Mouse (Mus musculus) activated CD4-positive, CD25-positive, alpha-beta regulatory T cell, adult 4 months (primary cell): ENCODE data around the gene Copb1. TPM values are rescaled to one million over a fixed set of nuclear protein-coding genes. Genes with fewer than 3 reads are reported as not detected.
"Not testable (repeated sequence)": the region's sequence is repeated elsewhere in the genome, so short reads cannot be mapped to it uniquely, and the experiment has no call there.

ENCODE experiments used
- ATAC-seq: one replicate; pipeline ENCODE4 v1.8.0; 2017
- polyA plus RNA-seq, 2 experiments: library from polyadenylated mRNA; unstranded; fragments of 100-300 nt; shearing (Covaris generic); gene quantifications; one replicate each; pipeline ENCODE4 v1.2.1; 2017

Gene Copb1
- polyA plus RNA-seq, 2 experiments from 2014 or later: 114 to 121 TPM

DNA sequence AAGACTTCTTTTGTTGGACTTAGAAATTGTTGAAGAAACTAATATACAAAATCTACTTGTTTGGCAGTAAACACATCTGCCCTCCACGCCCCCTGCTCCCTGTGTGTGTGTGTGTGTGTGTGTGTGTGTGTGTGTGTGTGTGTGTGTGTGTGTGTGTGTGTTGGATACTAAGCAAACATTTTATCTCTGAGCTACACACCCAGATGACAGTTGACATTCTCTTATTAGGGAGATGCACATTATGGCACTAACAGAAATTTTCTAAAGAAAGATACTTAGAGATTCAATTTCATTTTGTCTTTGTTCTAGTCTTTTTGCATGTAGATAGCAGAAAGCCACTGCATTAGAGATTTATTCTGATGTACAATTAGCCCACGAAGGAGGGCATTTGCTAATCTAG, 37.6 kb downstream of the Copb1 start:
- no peak for ATAC-seq

DNA sequence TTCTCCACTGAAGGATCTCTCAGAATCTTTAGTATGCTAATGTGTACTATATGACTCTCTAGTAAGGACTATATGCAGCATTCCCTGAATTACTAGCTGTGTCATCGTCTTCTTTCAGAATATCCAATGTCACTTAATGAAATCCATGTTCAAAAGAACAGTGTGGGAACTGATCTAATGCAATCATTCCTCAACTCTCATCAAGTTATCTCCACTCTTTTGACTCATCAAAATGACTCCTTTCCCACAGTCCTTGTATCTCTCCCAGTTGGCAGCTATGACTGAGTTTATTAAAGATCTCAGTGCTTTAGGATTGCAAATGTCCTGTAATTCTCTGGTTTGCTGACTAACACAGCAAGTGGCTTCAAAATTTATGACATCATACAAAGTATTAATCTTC, 40.1 kb downstream of the Copb1 start:
- no peak for ATAC-seq

DNA sequence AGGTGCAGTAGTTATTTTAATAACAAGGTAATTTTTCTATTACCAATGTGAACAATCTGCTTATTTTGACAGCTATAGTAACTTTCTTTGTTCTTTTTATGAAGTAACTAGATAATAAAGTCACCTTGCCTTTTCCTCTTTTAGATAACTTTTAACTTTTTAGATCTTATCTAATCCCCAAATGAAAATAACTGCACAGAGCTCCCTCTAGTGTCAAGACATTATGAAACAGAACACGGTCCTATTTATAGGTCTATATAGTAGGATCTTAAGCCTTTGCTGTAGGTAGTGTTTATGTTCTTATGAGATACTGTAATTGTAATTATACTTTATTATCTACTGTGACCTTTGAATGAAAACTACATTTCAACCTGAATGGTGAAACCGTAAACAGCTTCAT, 41.0 kb downstream of the Copb1 start:
- ATAC-seq: peak; percentile 90

DNA sequence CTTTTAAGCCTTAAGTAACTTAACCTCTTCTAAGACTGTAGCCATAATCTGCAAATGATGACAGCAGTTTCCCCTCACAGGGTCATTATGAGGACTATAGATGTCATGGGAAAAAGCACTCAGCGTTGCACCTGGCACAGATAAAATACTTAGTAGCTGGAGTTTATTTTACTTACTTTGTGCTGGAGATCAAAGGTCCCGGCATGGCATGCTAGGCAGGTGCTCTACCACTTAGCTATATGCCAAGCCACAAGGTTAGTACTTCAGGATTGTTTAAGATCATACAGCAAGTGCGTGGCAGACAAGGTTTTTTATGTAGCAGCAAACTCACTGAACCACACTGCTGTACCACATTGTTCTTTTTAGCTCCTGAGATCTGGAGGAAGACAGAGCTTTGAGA, 43.9 kb downstream of the Copb1 start:
- no peak for ATAC-seq

DNA sequence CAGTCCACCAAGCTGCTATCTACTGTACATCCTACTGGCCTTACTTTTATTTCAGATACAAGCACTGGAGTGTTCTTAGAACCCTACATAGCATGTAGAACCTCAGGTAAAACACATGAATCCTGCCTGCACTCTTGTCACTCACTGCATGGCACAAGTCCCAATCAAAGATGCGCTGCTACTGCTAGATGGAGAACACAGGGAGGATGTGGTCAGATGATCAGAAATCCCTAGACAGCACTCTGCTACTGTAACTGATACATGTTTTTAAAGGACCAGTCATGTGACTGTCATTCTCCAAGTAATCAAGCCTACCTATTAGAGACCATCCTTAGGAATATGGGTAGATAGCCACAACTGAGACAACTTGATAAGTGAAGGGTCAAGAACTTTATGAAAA, 44.7 kb downstream of the Copb1 start:
- peak; percentile 44 for ATAC-seq

DNA sequence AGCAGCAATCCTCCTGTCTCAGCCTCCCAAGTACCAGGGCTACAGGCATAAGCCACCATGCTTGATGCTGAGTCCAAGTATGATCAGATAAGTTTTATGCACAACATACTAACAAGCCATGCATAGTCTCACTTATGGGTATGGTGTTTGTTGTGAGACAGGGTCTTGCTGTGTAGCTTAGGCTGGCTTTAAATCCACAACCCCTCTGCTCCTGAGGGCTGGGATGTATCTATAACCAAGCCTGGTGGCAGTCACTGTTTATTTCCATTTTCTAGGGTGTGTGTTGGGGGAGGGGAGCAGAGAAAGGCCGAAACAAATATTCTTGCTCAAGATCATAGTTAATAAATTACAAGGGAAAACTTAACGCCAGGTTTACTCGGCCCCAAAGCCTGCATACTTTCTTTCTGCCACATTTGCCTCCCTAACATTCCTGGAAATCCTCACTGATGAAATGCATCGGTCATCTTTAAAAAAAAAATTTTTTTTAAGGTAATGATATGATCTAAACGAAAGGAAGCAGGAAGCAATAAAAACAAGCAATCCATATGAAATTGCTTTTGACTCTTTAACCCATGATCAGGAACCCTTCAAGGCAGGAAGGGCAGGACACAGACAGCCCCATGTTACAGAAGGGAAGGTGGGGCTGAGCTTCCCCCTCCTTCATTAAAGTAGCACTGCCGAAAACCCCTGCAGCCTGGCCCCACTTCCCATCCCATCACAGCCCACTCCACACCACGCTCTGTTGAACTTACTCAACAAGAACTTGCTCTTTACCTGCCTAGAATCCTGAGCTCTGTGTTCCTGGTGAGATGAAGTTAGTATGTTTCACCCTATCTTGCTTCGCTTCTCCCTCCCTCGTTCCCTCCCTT, 50.8 kb downstream of the Copb1 start:
- ATAC-seq: no peak

DNA sequence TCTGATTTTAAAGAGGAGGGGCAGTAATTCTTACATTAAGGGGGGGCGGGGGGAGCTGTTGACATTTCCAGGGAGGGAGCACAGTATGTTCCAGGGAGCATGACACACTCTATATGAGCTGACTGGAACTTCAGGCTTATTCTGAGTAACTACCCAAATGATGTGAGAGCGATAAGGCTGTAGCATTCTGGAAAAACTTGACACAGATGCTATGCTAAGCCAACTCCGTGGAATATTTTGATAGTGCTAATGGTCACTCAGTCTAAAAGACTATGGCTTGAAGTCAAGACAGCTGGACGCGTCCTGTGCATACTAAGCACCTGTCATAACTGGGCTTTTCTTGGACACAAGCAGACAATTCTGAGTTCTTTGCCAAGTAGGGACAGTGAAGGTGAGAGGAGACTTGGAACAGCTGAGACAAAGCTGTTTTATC, 51.5 kb downstream of the Copb1 start:
- ATAC-seq: no peak

DNA sequence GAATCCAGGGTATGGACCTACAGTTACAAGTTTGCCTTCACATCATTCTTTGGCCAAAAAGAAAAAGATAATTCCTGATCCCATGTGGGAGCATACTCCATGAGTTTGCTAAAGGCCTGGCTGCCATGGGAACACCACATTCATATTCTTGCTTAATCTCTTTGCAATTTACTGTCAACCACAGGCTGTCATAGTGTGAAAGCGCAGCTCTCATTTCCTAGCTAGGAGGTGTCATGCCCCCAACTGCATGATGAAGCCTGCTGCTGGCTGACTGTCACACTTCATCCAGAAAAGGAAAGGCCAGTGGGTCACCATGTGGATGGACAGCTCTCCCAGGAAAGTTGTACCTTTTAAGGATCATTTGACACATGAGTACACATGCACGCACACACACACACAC, 53.9 kb downstream of the Copb1 start:
- no peak for ATAC-seq

DNA sequence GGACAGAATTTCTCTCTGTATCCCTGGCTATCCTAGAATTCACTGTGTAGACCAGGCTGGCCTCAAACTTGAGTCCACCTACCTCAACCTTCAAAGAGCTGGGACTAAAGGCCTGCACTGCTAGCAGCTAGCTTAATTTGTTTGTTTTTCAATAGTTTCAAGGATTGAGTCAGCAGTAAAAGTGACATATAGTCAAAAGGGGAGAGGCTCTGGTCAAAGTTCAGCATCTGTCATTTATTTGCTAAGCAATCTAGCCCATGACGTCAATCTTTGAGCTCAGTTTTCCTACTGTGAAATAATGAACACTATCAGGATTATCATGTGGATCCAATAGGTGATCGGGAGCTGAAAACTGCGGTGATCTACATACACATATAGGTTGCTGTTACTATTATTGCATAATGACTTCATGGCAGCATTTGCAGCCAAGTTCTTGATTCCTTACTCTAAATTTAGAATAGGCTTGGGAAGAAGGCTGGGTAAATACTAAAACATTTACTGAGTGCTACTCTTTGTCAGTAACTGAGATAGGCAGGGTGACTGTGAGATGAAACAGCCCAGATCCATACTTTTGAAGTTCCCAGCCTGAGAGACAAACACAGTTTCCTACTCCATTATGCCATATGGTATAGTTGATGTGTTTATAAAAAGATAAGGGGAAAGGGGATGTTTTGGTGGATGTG, 54.9 kb downstream of the Copb1 start:
- ATAC-seq: no peak

DNA sequence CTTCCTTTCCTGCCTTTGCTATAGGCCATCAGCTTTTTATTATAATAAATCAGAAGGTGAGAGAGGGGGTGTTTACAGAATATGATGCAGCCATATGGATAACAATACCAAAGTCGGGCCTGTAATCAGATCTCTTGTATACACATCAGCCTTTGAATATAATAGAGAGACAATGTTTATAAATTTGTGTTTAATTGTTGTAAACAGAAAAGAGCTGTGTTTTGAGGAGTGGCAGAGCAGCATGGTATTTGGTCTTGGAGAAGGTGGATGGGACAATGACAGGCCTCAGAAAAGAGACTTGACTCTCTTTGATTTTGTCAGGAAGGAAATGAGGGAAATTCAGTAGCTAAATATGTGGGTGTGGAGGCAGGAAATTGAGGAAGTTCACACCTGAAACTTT, 56.3 kb downstream of the Copb1 start:
- ATAC-seq: no peak

DNA sequence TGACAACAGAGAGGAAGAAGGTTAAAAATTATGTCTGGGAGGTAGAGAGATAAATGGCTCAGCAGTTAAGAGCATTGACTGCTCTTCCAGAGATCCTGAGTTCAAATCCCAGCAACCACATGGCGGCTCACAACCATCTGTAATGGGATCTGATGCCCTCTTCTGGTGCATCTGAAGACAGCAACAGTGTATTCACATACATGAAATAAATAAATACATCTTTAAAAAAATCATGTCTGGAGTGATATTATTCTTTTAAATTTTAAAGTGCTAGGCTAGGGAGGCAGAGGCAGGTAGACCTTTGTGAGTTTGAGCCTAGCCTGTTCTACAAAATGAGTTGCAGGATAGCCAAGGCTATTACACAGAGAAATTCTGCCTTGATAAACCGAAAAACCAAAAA, 57.9 kb downstream of the Copb1 start:
- not testable (repeated sequence) for ATAC-seq

DNA sequence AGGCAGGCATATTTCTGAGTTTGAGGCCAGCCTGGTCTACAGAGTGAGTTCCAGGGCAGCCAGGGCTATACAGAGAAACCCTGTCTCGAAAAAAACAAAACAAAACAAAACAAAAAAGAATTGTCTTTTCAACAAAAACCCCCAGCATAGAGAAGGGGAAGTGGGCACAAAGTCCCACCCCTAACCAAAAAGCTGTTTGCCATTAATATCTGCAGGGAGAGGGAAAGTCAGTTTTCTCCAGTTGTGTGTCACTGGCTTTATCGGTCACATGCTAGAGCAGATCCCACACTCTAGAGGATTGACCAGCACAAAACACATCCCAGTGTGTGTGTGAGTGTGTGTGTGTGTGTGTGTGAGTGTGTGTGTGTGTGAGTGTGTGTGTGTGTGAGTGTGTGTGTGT, 59.7 kb downstream of the Copb1 start:
- ATAC-seq: not testable (repeated sequence)

DNA sequence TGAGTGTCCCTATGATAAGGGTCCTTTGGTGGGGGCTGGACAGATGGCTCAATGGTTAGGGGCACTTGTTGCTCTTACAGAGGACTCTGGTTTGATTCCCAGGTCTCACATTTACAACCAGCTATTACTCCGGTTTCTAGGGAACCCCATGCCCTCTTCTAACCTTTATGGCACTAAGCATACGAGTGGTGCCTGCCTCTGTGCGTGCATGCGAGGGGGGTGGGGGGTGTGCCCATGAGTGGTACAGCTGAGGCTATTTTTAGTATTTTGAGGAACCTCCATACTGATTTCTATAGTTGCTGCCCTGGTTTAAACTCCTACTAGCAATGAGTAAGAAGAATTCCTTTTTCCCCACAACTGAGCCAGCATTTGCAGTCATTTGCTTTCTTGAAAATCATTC, 60.3 kb downstream of the Copb1 start:
- ATAC-seq: no peak

DNA sequence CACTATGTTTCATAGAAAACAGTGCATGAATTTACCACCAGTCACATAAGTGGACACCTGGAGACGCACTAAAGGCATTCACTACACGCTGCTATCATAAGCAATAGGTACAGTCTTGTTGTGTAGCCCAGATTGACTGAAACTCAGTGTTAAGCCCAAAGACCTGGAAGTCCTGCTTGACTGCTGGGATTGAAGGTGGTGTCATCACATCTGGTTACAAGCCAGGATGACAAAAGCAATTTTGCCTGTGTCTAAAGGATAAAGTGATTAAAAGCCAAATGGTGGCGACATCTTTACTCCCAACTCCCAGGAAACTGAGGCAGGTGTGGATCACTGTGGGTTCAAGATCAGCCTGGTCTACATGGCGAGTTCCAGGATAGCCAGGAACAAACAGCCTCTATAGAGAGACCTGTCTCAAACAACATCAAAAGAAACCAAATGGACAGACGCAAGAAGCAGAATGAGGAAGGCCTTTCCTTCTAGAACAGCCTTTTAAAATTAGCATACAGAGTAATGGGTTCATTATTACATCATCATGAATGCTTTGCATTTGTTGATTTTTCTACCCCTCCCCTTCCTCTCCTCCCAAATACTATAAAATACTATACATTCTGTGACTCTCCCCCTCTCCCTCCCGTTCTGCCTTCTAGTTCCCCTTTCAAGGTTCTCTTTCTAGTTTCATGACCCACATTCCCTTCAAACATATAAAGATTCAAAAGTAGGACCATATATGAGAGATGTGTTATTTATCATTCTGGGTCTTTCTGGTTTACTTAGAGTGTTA, 61.0 kb downstream of the Copb1 start:
- no peak for ATAC-seq

DNA sequence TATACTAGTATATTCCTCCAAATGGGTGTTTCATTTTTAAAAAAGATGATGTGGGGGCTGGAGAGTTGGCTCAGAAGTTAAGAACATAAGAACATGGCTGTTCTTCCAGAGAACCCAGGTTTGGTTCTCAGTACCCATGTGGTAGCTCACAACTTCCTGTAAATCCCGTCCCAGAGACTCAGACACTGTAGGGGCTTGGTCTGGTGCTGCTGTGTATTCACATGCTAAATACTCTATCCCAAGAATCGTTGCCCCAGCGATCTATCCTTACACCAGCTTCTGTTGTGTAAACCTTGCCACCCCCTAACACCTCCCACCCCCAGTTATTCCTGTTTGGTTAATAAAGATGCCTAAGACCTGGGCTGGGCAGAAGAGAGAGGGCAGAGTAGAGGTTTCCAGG, 61.9 kb downstream of the Copb1 start:
- ATAC-seq: no peak

DNA sequence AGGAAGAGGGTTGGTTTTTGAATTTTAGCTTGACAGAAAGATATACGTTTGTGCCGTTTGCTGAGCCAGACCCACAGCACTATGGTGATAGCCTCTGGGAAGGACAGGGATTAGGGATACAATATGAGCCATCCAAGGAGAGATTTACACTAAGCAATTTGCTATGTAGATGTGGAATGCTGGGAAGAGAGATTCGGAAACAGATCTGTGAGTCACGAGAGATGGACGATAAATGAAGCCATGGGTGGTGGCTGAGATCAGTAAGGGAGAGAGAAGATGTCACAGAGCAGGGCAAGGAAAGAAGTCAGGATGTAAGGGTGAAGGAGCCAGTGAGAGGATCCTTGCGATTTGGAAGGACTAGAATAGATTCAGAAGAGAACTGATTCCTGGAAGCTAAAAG, 71.1 kb downstream of the Copb1 start:
- ATAC-seq: no peak

DNA sequence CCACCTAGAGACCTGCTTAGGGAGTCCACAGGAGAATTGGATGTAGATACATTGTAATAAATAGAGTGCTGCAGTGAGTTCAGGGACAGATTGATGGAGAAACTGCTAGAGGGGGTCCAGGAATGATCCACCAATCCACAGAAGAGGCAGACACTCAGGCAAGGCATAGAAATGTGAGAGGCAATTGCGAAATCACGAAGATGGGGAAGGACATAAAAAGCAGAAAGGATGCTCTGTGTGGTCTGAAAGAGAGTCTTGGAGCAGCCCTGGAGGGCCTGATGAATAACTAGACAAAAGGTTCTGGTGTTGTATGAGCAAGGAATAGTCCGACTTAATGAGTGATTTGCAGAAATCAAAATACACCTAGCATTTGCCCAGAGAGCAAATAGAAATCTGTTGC, 71.8 kb downstream of the Copb1 start:
- no peak for ATAC-seq

DNA sequence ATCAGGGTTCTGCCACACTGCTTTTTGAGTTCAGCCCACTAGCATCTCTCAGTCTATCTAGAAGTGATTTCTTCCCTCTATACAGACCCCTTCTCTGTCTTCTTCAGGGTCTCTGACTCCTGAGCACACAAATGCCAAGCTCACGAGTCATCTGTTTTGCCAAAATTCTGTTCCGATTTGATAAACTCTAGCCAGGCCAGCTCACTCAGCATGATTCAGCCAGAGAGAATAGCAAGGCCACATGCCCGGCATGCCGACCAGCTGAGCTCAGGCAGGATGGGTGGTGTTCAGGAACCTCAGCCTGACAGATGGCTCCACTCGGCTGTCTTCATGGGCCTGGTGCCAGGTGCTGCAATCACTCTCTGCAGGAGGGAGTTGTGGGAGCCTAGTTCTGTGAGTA, 73.1 kb downstream of the Copb1 start:
- ATAC-seq: no peak

DNA sequence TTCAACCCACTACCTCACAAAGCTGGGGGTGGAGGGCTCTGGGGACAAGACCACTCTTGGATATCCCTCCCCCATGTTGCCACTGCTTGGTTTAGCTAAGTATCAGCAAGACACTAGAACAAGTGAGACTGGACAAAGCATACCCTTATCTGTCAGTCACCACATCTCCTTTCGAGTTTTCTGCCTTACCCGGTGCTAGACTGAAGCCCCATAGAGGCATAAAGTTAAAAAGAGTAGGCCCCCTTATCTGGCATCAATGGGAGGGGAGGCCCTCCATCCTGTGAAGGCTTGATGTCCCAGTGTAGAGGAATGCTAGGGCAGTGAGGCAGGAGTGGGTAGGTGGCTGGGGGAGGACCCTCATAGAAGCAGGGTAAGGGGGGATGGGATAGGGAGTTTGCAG, 77.9 kb downstream of the Copb1 start:
- ATAC-seq: no peak

DNA sequence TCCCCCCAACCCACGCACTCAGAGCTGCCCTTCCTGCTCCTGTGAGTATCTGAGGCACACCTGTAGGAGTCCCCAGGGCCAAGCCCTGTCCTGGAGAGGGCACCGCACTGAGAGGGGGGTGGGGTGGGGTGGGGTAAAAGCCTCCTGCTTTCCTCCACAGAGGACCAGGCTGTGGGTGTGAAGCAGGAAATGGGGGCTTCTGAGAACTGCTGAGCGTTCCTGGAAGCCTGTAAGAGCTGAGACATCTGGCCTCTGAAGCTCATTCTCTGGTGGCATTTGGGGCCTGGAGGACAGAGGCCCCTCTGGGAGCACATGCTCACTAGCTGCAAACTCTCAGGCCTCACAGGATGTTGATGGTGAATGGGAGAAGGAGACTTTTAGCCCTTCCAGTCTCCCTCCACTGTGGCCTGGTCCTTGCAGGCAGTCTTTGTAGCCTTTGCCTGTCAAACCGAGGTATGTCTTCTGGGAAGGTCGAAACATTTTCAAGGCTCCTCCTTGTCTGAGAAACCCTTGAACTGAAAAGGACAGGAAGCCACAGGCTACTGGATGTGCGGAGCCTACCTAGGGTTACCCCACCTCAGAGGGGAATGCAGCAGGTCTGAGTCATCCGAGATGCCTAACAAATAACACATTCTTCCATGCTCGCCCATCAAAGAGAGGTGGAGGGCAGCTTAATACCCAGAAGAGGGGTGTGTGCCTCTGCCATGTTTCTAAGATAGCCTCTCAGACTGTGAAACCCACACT, 83.0 kb downstream of the Copb1 start:
- ATAC-seq: peak; percentile 76

DNA sequence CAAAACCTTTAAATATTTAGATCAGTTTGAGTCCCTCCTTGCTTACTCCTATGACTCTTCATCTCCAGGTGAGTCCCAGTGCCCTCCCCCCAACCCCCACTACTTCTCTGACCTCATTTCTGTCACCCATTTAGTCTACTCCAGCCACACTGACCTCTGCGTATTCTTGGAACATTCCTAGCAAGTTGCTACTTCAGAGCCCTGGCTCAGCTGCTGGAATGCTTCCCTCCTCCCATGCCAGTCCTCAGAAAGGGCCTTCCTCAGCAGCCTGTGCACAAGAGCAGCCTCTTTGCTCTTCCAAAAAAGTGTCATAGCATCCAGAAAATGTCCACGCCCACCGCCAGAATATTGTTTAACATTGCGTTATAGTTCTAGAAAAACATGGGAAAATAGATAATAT, 84.5 kb downstream of the Copb1 start:
- ATAC-seq: no peak

DNA sequence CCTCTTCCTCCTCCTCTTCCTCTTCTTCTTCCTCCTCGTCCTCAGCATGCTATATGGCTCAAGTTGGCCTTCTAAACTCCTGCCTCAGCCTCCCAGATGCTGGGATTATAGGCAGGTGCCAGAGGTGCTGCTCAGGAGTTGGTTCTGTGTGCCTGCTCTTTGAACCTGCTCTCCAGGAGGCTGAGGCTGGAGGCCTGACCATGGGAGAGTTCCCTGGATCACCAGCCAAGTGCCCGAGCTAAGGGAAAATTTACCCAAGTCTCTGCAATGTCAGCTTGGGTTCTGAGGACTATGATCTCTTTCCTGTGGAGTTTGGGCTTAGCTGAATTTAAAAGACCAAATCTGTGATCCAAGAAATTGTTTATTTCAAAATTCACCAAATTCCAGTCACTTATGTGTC, 85.1 kb downstream of the Copb1 start:
- ATAC-seq: no peak
